Mouse (Mus musculus): ENCODE results near the gene Mapkap1.

Mapkap1 gene

GRCm38 (mm10) chr2:34632051-34632450, 225.5 kb downstream of the Mapkap1 start:
- no peak for DNase-seq (ENCODE audit: low spot score)

DNA sequence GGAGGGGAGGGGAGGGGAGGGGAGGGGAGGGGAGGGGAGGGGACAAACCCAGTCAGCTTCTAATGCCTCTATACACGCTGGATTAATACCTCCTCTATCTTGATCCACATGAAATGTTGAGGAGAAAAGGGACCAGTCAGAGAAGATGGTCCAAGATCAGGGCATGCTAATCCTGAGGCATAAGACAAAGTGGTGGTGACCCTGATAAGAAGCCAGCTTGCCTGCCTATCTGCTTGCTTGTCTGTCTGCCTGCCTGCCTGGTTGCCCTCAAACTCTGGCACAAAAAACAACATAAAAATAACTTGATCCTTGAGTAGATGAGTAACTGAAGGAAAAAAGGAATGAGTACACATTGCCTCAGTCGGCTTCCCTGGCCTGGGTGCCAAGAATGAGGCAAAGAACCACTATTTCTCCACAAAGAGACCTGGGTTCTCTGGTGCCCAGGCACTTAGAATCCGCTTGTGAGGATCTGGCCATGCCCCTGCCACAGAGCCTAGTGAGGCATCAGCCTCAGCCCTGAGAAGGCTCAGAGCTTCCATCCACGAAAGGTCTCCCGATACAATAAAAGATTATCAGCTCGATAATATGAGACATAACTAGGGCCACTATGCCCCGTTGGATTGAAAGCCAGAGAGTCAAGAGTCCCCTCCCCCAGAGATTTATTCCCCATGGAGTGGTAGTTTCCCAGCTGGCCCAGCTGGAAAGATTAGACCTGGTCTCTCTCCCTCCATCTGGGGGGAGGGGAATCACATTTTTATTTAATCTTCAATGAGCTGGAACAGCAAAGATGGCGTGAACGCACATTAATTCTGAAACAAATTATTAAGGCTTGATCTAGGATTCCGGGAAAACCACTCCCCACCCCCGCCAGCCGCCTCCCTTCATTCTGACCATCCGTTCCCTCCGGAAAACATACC, 228.9 kb downstream of the Mapkap1 start:
- no peak for DNase-seq (ENCODE audit: low spot score)

- DNase-seq (ENCODE audit: low spot score), result peak; percentile 81
Observed at GRCm38 (mm10) chr2:34638955-34639650, 232.5 kb downstream of the Mapkap1 start.

GRCm38 (mm10) chr2:34639725-34640124, 233.2 kb downstream of the Mapkap1 start:
- DNase-seq (ENCODE audit: low spot score), result no peak

DNA sequence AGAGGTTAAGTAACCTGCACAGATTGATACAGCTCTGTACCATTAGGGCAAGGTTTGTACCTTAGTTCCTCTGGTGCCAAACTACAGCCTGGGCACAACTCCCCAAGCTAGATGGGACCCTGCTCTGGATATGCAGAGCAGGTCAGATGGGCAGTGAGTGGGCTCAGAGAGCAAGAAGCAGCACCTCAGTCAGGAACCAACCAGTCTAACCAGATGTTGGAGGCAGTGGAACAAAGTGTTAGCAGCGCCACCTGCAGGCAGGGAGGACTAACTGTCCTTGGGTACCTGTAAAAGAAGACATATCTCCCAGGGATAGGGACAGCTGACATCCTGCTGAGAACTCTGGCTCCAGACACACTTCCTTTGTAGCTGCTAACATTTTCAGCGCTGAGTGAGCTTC, 235.8 kb downstream of the Mapkap1 start:
- no peak for DNase-seq (ENCODE audit: low spot score)

DNA sequence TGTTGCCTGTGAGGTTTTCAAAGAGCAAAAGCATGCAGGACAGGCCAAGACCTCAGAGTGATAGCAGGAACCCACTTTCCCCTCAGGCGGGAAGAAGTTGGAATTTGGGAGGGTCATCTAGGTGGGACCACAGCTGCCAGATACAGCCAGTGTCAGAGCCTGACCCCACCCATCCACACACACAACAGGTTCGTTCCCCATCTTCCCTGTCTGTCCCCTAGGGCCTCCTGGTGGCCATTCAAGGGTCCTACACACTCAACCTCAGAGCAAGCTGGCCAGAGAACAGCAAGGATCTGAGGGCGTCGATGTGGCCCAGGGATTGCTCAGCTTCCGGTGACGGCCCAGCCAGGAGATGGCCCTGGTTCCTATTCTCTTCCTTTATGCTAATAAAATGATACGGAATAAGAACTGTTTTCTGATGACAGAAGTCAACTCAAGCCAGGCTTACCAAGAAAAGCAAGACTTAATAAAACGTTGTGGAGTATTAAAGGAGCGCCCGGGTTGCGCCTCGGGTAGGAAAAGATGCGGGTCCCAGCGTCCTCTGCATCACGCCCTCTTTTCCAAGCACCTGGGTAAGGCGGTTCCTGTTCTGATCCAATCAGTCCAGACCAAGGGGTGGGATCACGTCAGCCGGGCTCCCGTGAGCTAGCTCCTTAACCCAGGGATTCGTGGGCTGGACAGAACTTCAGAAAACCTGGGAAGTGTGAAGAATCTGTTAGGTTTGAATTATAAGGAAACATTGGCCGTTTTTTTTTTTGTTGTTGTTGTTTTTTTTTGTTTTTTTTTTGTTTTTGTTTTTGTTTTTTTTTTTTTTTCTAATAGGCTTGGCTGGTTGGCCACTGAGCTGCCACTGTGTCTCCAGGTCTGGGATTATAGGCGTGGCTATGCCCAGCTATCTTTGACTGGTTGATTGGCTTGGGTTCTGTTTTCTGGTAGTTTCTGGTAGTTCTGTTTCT, 238.3 kb downstream of the Mapkap1 start:
- no peak for DNase-seq (ENCODE audit: low spot score)

DNA sequence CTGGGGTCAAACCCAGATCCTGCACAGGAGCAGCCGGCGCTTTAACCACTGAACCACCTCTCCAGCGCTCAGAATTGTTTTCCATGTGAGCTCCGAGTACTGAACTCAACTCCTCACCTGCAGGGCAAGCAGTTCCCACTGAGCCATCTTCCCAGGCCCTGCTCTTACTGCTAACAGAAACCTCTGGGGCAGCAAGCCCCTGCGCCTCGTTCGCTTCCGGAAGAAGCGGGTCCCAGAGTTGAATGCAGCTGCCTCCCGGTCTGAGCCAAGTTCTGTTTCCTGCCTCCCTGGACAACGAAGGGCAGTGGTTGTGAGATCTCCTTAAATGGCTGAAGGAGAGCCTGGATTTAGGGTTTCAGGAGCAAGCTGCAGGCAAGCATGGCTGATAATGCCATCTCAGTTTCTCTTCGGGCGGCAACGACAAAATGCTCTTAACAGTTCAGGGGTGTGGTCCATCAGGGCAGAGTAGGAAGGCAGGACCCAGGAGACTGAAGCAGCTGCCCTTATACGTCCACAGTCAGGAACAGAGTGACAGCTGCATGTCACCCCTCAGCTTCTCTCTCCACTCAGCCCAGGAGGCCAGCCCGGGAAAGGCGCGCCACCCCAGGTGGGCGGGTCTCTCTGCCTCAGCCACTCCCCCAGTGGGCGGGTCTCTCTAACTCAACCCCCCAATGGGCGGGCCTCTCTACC, 239.4 kb downstream of the Mapkap1 start:
- peak; percentile 76 for DNase-seq (ENCODE audit: low spot score)

GRCm38 (mm10) chr2:34646541-34646865, 239.9 kb downstream of the Mapkap1 start:
- no peak for DNase-seq (ENCODE audit: low spot score)

DNA sequence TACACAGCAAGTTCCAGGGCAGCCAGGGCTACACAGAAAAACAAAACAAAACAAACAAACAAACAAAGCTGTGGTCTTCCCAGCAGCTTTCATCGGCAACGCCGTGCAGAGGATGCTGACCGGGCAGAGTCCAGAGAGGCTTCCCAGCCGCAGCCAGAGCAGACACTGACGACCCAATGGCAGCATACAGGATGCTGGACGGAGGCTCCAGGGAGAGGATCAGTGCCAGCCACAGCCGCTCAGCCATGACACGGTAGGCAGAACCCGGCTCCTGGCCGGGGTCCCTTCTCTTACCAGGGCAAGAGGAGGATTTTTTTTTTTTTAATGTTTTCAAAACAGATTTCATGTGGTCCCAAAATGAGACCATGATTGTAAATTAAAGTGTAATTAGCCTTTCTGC, 240.8 kb downstream of the Mapkap1 start:
- no peak for DNase-seq (ENCODE audit: low spot score)

DNA sequence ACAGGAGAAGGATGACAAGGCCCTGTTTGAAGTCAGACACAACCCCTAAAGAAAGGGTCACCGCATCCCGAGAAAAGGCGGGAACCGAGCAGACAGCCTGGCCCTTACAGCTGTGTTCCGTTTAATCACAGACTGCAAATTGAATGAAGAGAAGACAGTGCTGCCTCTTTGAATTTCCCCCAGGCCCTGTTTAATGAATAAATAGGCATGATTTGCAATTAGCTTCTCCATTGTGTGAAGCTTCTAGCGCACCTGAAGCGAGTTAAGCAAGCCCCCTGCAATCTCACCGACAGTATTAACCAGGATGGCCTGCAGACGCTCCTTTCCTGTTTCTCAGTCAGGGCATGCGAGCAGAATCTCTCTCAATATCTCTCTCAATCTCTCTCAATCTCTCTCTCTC, 261.2 kb downstream of the Mapkap1 start:
- no peak for DNase-seq (ENCODE audit: low spot score)

- no peak for DNase-seq (ENCODE audit: low spot score)
Observed at GRCm38 (mm10) chr2:34668440-34669191, 262.0 kb downstream of the Mapkap1 start.

GRCm38 (mm10) chr2:34669203-34669746, 262.7 kb downstream of the Mapkap1 start:
- DNase-seq (ENCODE audit: low spot score), result no peak

DNA sequence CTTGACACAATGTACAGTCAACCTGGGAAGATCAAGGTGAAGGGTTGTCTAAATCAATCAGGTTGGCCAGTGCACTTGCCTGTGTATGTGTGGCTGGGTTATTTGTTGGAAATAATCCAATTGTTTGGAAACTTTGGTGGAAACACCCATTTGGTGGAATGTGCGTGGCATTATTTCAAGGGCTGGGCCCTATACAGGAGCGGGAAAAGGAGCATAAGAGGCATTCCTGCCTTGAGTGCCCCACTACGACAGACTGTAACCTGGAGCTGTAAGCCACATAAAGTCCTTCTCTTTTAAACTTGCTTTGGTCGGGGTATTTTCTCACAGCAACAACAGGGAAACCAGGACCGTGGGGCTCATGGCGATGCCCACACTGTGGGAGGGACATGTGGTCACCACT, 263.9 kb downstream of the Mapkap1 start:
- DNase-seq (ENCODE audit: low spot score), result no peak

- peak; percentile 38 for DNase-seq (ENCODE audit: low spot score)
Observed at GRCm38 (mm10) chr2:34671385-34672026, 264.9 kb downstream of the Mapkap1 start.

DNA sequence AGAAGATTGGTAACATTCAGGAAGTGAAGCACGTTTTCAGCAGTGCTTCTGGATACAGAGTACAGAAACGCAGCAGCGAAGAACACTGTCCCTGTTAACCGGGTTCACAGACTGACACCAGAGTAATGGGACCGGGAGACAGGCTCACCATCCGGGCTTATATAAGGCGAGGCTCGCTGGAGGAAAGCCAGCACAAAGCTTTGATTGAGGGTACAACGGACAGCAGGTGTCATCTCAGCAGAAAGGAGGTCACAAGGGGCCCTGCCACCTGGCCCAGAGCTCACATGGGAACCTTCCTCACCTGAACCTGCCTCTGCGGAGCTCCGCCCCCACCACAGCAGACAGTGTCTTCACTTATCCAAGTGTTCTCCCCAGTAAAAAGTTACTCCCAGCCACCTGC, 267.3 kb downstream of the Mapkap1 start:
- DNase-seq (ENCODE audit: low spot score), result no peak
